Mouse (Mus musculus) intestine, embryonic 16.5 days (tissue): Measurements from ENCODE around the gene Rassf4. TPM values are rescaled to one million over a fixed set of nuclear protein-coding genes. Genes with fewer than 3 reads are reported as not detected.

Experiments
- ATAC-seq: fragments of 200-750 bp; cut with Nextera tagmentation; 2 replicates; pipeline ENCODE4 v1.8.0; 2017; ENCODE audit warnings: moderate TSS enrichment, moderate library complexity
- H3K27ac ChIP-seq: fragments of 300-500 bp; sonication (generic); 2 replicates; pipeline ENCODE4 v1.5.1; 2014; ENCODE audit warnings: mild to moderate bottlenecking, low read length
- H3K27me3 ChIP-seq: fragments of 300-500 bp; sonication (generic); replicated peaks from 2 replicates; pipeline ENCODE4 v1.6.1; 2014; ENCODE audit warnings: low read length, control low read depth, mixed read lengths; ENCODE audit not compliant: control insufficient read depth, insufficient read depth
- H3K36me3 ChIP-seq: fragments of 300-500 bp; sonication (generic); 2 replicates; pipeline ENCODE4 v1.6.1; 2014; ENCODE audit warnings: low read length, control low read depth; ENCODE audit not compliant: control insufficient read depth, insufficient read depth
- H3K4me1 ChIP-seq: fragments of 300-500 bp; sonication (generic); 2 replicates; pipeline ENCODE4 v1.6.1; 2014; ENCODE audit warnings: low read length, control low read depth, mixed read lengths; ENCODE audit not compliant: control insufficient read depth, insufficient read depth
- H3K4me2 ChIP-seq: fragments of 300-500 bp; sonication (generic); 2 replicates; pipeline ENCODE4 v1.6.1; 2014; ENCODE audit warnings: low read depth, low read length, control low read depth
- H3K4me3 ChIP-seq: fragments of 300-500 bp; sonication (generic); 2 replicates; pipeline ENCODE4 v1.5.1; 2014; ENCODE audit warnings: mild to moderate bottlenecking, low read length
- H3K9ac ChIP-seq: fragments of 300-500 bp; sonication (generic); 2 replicates; pipeline ENCODE4 v1.6.1; 2014; ENCODE audit warnings: low read depth, low read length
- H3K9me3 ChIP-seq: fragments of 300-500 bp; sonication (generic); 2 replicates; pipeline ENCODE4 v1.6.1; 2016; ENCODE audit warnings: low read length, control low read depth; ENCODE audit not compliant: control insufficient read depth
- WGBS: fragments of 180-500 bp; shearing (Covaris S2); extraction: QIAGEN DNeasy Blood & Tissue Kit; methylation state at CpG from one replicate; pipeline ENCODE4 v1.1.7; 2014; 5-methylcytosine and 5-hydroxymethylcytosine counted together
- polyA plus RNA-seq: library from polyadenylated mRNA; unstranded; fragments of >200 nt; fragmentation: Nextera tagmentation; extraction: Ambion mirVana; gene quantifications from 2 replicates; pipeline ENCODE4 v1.2.1, GENCODE M21; 2015

The Rassf4 gene
- polyA plus RNA-seq, 1 experiment from 2014 or later, result 8.6 TPM

DNA sequence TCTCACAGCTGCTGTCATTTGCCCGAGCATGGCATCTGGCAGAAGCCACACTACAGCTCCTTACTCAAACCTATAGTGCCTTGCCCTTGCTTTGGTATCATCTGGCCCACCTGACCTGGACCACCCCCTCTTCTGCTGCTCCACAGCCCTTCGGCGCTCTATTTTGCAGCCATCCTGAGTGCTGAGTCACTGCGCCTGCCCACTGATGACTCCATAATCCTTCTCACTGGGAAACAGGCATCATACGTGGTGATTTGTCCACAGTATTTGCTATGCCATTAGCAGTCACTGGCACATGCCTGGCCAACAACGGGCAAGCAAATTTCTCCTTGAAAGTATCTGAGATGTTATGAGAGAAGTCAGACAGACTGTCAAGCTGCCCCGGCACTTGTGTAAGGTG is 23.9 kb downstream of the Rassf4 start:
- ATAC-seq, result no peak
- peak overlapping the region; percentile 47 for H3K27ac ChIP-seq

DNA sequence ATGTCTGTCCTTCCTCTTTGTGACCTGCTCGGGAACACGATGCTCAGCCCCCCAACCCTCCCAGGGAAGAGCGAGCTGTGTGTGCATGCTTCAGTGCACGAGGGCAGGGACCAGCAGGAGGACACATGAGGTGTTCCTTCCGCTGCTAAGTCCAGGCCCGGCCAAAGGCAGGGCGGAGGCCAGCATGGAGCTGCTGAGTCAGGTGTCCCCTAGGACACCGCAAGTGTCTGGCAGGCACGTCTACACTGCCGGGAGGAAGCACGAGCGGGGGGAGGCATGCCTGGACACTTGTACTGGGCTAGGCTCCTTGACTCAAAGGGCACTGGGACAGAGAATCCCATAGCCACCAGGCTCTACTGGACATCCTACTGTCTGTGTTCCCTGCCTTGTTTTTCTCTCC is 26.0 kb downstream of the Rassf4 start:
- H3K9me3 ChIP-seq, result no peaks in the 10 kb centered on the region
- no peak overlapping the region for H3K4me2 ChIP-seq
- no peaks in the 10 kb centered on the region for H3K27me3 ChIP-seq
- H3K4me3 ChIP-seq, result no peak overlapping the region
- H3K36me3 ChIP-seq, result no peaks in the 10 kb centered on the region
- WGBS, result 83% methylated on average over 12 of the region's 12 CpGs
- ATAC-seq, result peak; percentile 32; the same call in 1 of the 2 replicates
- H3K9ac ChIP-seq, result no peak overlapping the region
- peaks cover 9% of the 10 kb centered on the region; the same call in 1 of the 2 replicates for H3K4me1 ChIP-seq
- no peak overlapping the region; the same call in 1 of the 2 replicates for H3K27ac ChIP-seq

More for the DNA sequence above, 23.9 kb downstream of the Rassf4 start:
- Histone ChIP-seq H3K9me3 (no peaks in the 10 kb centered on the region), H3K4me3 (no peak overlapping the region), H3K9ac (no peak overlapping the region), H3K4me1 (peaks cover 9% of the 10 kb centered on the region; the same call in 1 of the 2 replicates), H3K4me2 (no peak overlapping the region), H3K27me3 (no peaks in the 10 kb centered on the region), H3K36me3 (no peaks in the 10 kb centered on the region)
- WGBS, result 73% methylated on average over 7 of the region's 7 CpGs

GRCm38 (mm10) chr6:116644335-116644734 is 29.4 kb downstream of the Rassf4 start:
- H3K36me3 ChIP-seq, result no peaks in the 10 kb centered on the region
- ATAC-seq, result peak; percentile 69
- H3K9ac ChIP-seq, result no peak overlapping the region
- no peak overlapping the region for H3K4me3 ChIP-seq
- no peaks in the 10 kb centered on the region for H3K9me3 ChIP-seq
- H3K4me1 ChIP-seq, result no peaks in the 10 kb centered on the region; the same call in 1 of the 2 replicates
- WGBS, result 48% methylated on average over 3 of the region's 3 CpGs
- no peaks in the 10 kb centered on the region for H3K27me3 ChIP-seq
- H3K4me2 ChIP-seq, result no peak overlapping the region
- no peak overlapping the region for H3K27ac ChIP-seq

- Histone ChIP-seq H3K4me3 (no peak overlapping the region), H3K27me3 (no peaks in the 10 kb centered on the region), H3K4me1 (no peaks in the 10 kb centered on the region; the same call in 1 of the 2 replicates), H3K9ac (no peak overlapping the region), H3K4me2 (no peak overlapping the region), H3K9me3 (no peaks in the 10 kb centered on the region), H3K36me3 (no peaks in the 10 kb centered on the region), H3K27ac (no peak overlapping the region)
- WGBS, result 56% methylated on average over 4 of the region's 4 CpGs
- ATAC-seq, result no peak
Measured at GRCm38 (mm10) chr6:116643881-116644280, 29.9 kb downstream of the Rassf4 start.

- no peak for ATAC-seq
- no peaks in the 10 kb centered on the region for H3K9me3 ChIP-seq
- no peak overlapping the region for H3K27ac ChIP-seq
- WGBS, result 84% methylated on average over 11 of the region's 11 CpGs
- H3K36me3 ChIP-seq, result no peaks in the 10 kb centered on the region
- H3K4me3 ChIP-seq, result no peak overlapping the region
- H3K4me1 ChIP-seq, result no peaks in the 10 kb centered on the region; the same call in 1 of the 2 replicates
- no peaks in the 10 kb centered on the region for H3K27me3 ChIP-seq
- no peak overlapping the region for H3K9ac ChIP-seq
- no peak overlapping the region for H3K4me2 ChIP-seq
Measured at GRCm38 (mm10) chr6:116642942-116643341, 30.8 kb downstream of the Rassf4 start.

- Histone ChIP-seq H3K4me1 (peaks cover 6% of the 10 kb centered on the region), H3K4me3 (no peak overlapping the region), H3K27ac (no peak overlapping the region), H3K27me3 (no peaks in the 10 kb centered on the region), H3K9ac (no peak overlapping the region), H3K36me3 (no peaks in the 10 kb centered on the region), H3K4me2 (no peak overlapping the region), H3K9me3 (no peaks in the 10 kb centered on the region)
- ATAC-seq, result no peak
- 58% methylated on average over 2 of the region's 2 CpGs for WGBS
Measured at GRCm38 (mm10) chr6:116639663-116640062, 34.1 kb downstream of the Rassf4 start.

- Histone ChIP-seq H3K9ac (no peak overlapping the region), H3K4me1 (peaks cover 7% of the 10 kb centered on the region), H3K27ac (no peak overlapping the region), H3K27me3 (no peaks in the 10 kb centered on the region), H3K9me3 (no peaks in the 10 kb centered on the region), H3K4me3 (no peak overlapping the region), H3K36me3 (no peaks in the 10 kb centered on the region), H3K4me2 (no peak overlapping the region)
- ATAC-seq, result no peak
- 84% methylated on average over 2 of the region's 2 CpGs for WGBS
Measured at GRCm38 (mm10) chr6:116638871-116639270, 34.9 kb downstream of the Rassf4 start.

GRCm38 (mm10) chr6:116637496-116637895 is 36.3 kb downstream of the Rassf4 start:
- Histone ChIP-seq H3K27me3 (no peaks in the 10 kb centered on the region), H3K4me1 (peaks cover 7% of the 10 kb centered on the region), H3K9ac (no peak overlapping the region), H3K27ac (no peak overlapping the region), H3K4me2 (no peak overlapping the region), H3K4me3 (no peak overlapping the region), H3K36me3 (no peaks in the 10 kb centered on the region), H3K9me3 (no peaks in the 10 kb centered on the region)
- no peak for ATAC-seq
- WGBS, result 83% methylated on average over 5 of the region's 5 CpGs

DNA sequence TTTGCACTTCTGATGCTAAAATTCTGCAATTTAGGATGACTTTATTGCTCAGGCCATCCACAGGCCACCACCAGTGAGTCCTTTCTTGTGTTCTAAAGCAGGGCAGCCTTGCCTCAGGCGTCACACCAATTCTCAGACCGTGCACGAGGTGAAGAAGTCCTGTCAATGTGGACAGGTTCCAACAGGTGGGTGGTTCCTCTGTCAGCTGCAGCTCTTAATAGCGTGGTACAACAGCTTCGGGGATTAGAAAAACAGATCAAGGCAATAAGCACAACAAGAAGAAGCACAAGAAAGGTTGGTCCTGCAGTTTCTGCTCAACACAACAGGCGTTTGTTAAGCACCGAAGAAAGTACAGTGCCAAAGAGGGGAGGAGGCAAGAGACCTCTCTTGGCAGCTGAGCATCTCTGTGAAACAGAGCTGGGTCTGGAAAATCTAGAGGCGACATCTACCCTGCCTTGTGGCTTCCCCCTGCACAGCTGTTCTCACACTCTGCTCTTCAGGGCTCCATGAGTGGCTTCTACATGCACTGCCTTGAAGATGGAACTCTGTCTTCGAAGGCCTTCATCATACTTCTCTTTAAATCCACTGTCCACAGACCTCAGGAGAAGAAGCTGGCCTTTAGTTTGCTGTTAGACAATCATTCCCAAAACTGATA is 37.0 kb downstream of the Rassf4 start:
- H3K36me3 ChIP-seq, result no peaks in the 10 kb centered on the region
- H3K27ac ChIP-seq, result no peak overlapping the region
- no peaks in the 10 kb centered on the region for H3K27me3 ChIP-seq
- no peak for ATAC-seq
- H3K4me1 ChIP-seq, result peaks cover 7% of the 10 kb centered on the region
- WGBS, result 81% methylated on average over 9 of the region's 9 CpGs
- H3K9ac ChIP-seq, result no peak overlapping the region
- H3K4me3 ChIP-seq, result no peak overlapping the region
- no peak overlapping the region for H3K4me2 ChIP-seq
- no peaks in the 10 kb centered on the region for H3K9me3 ChIP-seq
